Mouse (Mus musculus) right cerebral cortex, adult 2 months (tissue): ENCODE measurements around the gene Togaram2.
A peak's percentile ranks its signal among the peaks of the same experiment; 100 is the strongest.
"Not testable (repeated sequence)": the region's sequence is repeated elsewhere in the genome, so short reads cannot be mapped to it uniquely, and the experiment has no call there.

Source experiments
- DNase-seq, 2 experiments: peaks; one replicate each; pipeline ENCODE4 v3.0.0; 2021 to 2022; ENCODE audit warnings: low spot score in 2 of 2

The Togaram2 gene

GRCm38 (mm10) chr17:71730655-71731054, 57.6 kb downstream of the Togaram2 start:
- no peak for DNase-seq

GRCm38 (mm10) chr17:71736442-71736841, 63.4 kb downstream of the Togaram2 start:
- no peak for DNase-seq

GRCm38 (mm10) chr17:71742156-71742555, 69.1 kb downstream of the Togaram2 start:
- DNase-seq: no peak

- DNase-seq: peak; percentile 61 to 64
Observed at GRCm38 (mm10) chr17:71742935-71743334, 69.9 kb downstream of the Togaram2 start.

GRCm38 (mm10) chr17:71746114-71746513, 73.1 kb downstream of the Togaram2 start:
- no peak for DNase-seq

- DNase-seq: no peak
Observed at GRCm38 (mm10) chr17:71747561-71747960, 74.5 kb downstream of the Togaram2 start.

GRCm38 (mm10) chr17:71749616-71750168, 76.6 kb downstream of the Togaram2 start:
- no peak for DNase-seq

GRCm38 (mm10) chr17:71752831-71753230, 79.8 kb downstream of the Togaram2 start, which contains the start of gene Pcare:
Gene Pcare, minus strand, starts transcription at chr17:71752894.
- DNase-seq: peak in 1 of 2 experiments; percentile 27

- DNase-seq: no peak
Observed at GRCm38 (mm10) chr17:71760536-71760935, 87.5 kb downstream of the Togaram2 start.

- not testable (repeated sequence) for DNase-seq
Observed at GRCm38 (mm10) chr17:71768173-71768572, 95.1 kb downstream of the Togaram2 start, which contains the start of gene Clip4. Gene Clip4, plus strand, starts transcription at chr17:71768473.

- DNase-seq: no peak
Observed at GRCm38 (mm10) chr17:71769564-71769963, 96.5 kb downstream of the Togaram2 start.

GRCm38 (mm10) chr17:71770696-71771095, 97.6 kb downstream of the Togaram2 start:
- no peak for DNase-seq

GRCm38 (mm10) chr17:71774173-71774572, 101.1 kb downstream of the Togaram2 start:
- DNase-seq: no peak

GRCm38 (mm10) chr17:71775279-71775678, 102.2 kb downstream of the Togaram2 start:
- no peak for DNase-seq

GRCm38 (mm10) chr17:71778696-71779095, 105.6 kb downstream of the Togaram2 start:
- no peak for DNase-seq
